Mouse (Mus musculus) forebrain, embryonic 13.5 days (tissue): ENCODE data around the gene Asnsd1. TPM values are rescaled to one million over a fixed set of nuclear protein-coding genes. Genes with fewer than 3 reads are reported as not detected.
A peak's percentile ranks its signal among the peaks of the same experiment; 100 is the strongest.
"Not testable (repeated sequence)": the region's sequence is repeated elsewhere in the genome, so short reads cannot be mapped to it uniquely, and the experiment has no call there.

Experiments used
- ATAC-seq: fragments of 200-750 bp; cut with Nextera tagmentation; 2 replicates; pipeline ENCODE4 v1.8.0; 2017
- H3K27ac ChIP-seq: fragments of 300-500 bp; sonication (generic); 2 replicates; pipeline ENCODE4 v1.5.1; 2015; ENCODE audit warnings: inconsistent platforms, mild to moderate bottlenecking, moderate library complexity
- H3K27me3 ChIP-seq: fragments of 300-500 bp; sonication (generic); 2 replicates; pipeline ENCODE4 v1.6.1; 2015; ENCODE audit warnings: mild to moderate bottlenecking, inconsistent platforms
- H3K36me3 ChIP-seq: fragments of 300-500 bp; sonication (generic); 2 replicates; pipeline ENCODE4 v1.6.1; 2015; ENCODE audit warnings: mild to moderate bottlenecking, inconsistent platforms; ENCODE audit not compliant: poor library complexity, severe bottlenecking
- H3K4me1 ChIP-seq: fragments of 300-500 bp; sonication (generic); 2 replicates; pipeline ENCODE4 v1.6.1; 2015; ENCODE audit warnings: inconsistent platforms
- H3K4me2 ChIP-seq: fragments of 300-500 bp; sonication (generic); 2 replicates; pipeline ENCODE4 v1.6.1; 2015; ENCODE audit warnings: inconsistent platforms, mild to moderate bottlenecking, moderate library complexity
- H3K4me3 ChIP-seq: fragments of 300-500 bp; sonication (generic); 2 replicates; pipeline ENCODE4 v1.5.1; 2015; ENCODE audit warnings: mild to moderate bottlenecking, inconsistent platforms
- H3K9ac ChIP-seq: fragments of 300-500 bp; sonication (generic); 2 replicates; pipeline ENCODE4 v1.6.1; 2015; ENCODE audit warnings: mild to moderate bottlenecking, inconsistent platforms
- H3K9me3 ChIP-seq: fragments of 300-500 bp; sonication (generic); replicated peaks from 2 replicates; pipeline ENCODE4 v1.6.1; 2016; ENCODE audit warnings: inconsistent platforms
- WGBS: fragments of 180-500 bp; shearing (Covaris S2); methylation state at CpG from one replicate; pipeline ENCODE4 v1.1.7; 2015; 5-methylcytosine and 5-hydroxymethylcytosine counted together
- polyA plus RNA-seq: library from polyadenylated mRNA; unstranded; fragments of >200 nt; fragmentation: Nextera tagmentation; extraction: Ambion mirVana; gene quantifications from 2 replicates; pipeline ENCODE4 v1.2.1, GENCODE M21; 2015

Asnsd1 gene
- 68.7 and 75.0 TPM in 2 replicates for polyA plus RNA-seq

DNA sequence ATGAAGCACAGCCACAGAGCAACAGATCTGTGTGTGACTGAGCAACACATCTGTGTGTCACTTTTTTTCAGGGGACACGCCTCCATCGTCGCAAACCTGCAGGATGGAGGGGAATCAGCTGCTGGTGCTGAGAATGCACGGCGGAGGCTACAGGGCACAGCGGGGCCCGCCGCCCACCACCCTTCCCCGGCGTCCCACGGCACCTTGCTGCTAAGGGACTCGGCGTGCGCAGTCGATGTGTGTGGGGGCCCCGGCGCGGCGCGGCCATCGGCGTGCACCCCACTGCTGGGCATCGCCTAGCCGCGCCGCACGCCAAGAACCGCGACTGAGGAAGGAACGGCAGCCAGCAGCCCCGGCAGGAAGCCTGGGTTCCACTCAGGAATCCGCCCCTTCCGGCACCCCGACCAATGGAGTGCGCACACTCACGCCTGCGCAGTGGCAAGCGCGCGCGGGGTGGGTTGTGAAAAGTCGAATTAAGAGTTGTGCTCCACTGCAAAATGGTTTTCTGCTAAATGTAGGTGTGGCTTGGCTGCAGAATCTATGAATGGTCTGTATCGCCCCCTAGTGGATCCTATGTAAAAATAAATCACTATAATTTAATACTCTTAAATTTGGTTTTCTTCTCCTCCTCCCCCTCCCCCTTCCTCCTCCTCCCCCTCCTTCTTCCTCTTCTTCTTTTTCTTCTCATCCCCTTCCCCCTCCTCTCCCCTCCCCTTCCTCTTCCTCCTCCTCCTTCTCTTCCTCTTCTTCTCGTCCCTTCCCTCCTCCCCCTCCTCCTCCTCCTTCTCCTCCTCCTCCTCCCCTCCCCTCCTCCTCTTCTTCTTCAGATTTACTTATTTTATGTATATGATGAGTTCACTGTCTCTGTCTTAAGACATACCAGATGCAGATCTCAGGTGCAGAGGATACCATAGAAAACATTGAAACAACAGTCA is at the start of gene Asnsd1, which contains the start of the genes Asdurf and Gm28551:
Asnsd1 (minus strand) TSS at position 426 of the 935 bp plus-strand sequence.
Asdurf (minus strand) TSS at position 293 of the 935 bp plus-strand sequence.
Gm28551 (minus strand) TSS at position 341 of the 935 bp plus-strand sequence.
- peak within 1 kb of the TSS; percentile 62 for H3K4me2 ChIP-seq
- no peaks in the 10 kb centered on the region for H3K9me3 ChIP-seq
- peaks cover 21% of the 10 kb centered on the region for H3K36me3 ChIP-seq
- H3K27ac ChIP-seq: peak within 1 kb of the TSS; percentile 83
- peaks cover 7% of the 10 kb centered on the region for H3K4me1 ChIP-seq
- peak within 1 kb of the TSS; percentile 77 for H3K4me3 ChIP-seq
- ATAC-seq: peak; percentile 100
- peak within 1 kb of the TSS; percentile 92 for H3K9ac ChIP-seq
- WGBS: 0% methylated on average over 43 of the region's 44 CpGs
- no peaks in the 10 kb centered on the region for H3K27me3 ChIP-seq

DNA sequence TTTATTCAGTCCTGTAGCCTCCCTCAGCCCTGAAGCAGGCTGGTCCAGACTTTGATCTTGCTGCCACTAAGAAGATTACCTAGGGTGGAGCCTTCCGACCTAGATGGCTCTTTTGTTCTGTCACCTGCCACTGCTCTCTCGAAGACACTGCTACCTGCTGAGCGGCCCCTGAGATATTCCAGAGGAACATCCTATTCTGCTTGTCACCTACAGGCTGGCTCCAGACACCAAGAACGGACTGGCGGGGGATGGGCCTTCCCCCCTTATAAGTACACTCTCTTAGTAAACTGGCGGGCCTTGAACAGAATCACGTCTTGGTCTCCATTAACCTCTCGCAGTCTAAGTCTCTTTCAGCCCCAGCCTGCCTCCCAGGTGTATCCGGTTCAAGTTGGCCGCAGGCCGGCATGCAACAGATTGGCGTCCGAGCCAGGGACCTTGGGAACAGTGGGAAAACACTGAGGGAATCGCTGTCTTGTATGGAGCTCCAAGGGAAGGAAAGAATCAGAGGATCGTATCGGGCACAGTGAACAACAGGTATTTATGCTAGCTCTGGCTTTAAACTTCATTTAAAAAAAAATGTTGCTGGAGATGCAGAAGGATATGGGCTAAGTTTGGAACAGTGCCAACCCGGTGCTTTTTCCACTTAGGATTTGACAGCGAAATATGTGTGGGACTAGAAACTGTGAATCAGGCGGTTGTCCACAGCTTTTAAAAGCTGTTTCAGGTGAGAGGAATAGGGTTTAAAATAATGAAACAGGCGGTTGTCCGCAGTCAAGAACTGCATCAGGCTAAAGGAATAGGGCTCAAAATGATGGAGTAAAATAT is 41.6 kb upstream of the Asnsd1 start:
- 34% methylated on average over 21 of the region's 21 CpGs for WGBS
- not testable (repeated sequence) for H3K27me3 ChIP-seq, H3K4me3 ChIP-seq, H3K9me3 ChIP-seq, H3K36me3 ChIP-seq, H3K27ac ChIP-seq, H3K9ac ChIP-seq, ATAC-seq, H3K4me1 ChIP-seq
- peak overlapping the region; percentile 31 for H3K4me2 ChIP-seq

DNA sequence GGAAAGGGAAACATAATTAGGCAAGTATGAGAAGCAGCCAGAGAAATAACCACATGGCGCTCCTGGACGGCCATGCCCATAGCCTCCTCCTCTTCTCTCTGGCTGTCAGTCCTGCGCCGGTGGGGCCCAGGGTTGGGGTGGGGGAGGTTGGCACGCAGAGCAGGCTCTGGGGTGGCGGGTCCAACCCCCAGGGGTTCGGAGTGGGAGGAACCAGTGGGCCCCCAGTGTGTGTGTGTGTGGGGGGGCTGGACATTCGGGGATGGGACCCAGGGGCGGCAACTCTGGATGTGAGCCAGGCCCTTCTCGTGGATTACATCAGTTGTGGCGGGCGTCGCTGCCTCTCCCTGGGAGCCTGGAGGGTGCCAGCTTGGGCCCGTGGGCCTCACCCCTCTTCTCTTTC is 36.2 kb upstream of the Asnsd1 start:
- Histone ChIP-seq H3K9ac (no peak overlapping the region), H3K4me1 (no peaks in the 10 kb centered on the region), H3K27ac (no peak overlapping the region), H3K4me3 (no peak overlapping the region), H3K27me3 (no peaks in the 10 kb centered on the region), H3K4me2 (no peak overlapping the region), H3K9me3 (peaks cover 8% of the 10 kb centered on the region; the same call in 1 of the 2 replicates), H3K36me3 (no peaks in the 10 kb centered on the region)
- no peak for ATAC-seq
- WGBS: 95% methylated on average over 14 of the region's 14 CpGs

DNA sequence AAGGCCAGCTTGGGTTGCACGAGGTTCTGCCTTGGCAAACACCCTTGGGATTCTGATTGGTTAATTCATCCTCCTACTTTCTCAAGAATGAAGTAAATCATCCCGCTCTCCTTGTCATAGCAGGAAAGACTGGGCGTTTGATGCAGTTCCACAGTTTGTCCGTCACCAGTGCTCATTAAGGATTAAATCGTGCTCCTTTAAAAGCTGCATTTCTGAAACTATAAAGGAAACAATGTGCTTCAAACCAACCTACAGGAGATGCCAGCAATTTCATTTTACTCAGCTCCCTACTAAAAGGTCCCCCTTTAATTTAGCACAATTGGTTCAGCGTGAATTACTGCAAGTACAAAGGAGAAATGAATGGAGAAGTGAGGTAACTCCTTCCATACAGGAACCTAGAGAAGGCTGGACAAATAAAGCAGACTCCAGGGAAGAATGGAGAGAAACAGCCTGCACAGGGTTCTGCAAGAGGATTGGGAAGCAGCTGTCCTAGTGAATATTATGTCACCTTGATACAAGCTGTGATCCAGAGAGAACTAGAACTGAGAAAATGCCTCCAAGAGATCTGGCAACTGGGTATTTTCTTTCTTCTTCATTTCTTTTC is 31.6 kb upstream of the Asnsd1 start:
- Histone ChIP-seq H3K4me3 (no peak overlapping the region), H3K27me3 (no peaks in the 10 kb centered on the region), H3K9me3 (peaks cover 5% of the 10 kb centered on the region; the same call in 1 of the 2 replicates), H3K4me2 (no peak overlapping the region), H3K36me3 (no peaks in the 10 kb centered on the region), H3K4me1 (no peaks in the 10 kb centered on the region), H3K27ac (no peak overlapping the region), H3K9ac (no peak overlapping the region)
- WGBS: 12% methylated on average over 6 of the region's 6 CpGs
- ATAC-seq: peak; percentile 80

DNA sequence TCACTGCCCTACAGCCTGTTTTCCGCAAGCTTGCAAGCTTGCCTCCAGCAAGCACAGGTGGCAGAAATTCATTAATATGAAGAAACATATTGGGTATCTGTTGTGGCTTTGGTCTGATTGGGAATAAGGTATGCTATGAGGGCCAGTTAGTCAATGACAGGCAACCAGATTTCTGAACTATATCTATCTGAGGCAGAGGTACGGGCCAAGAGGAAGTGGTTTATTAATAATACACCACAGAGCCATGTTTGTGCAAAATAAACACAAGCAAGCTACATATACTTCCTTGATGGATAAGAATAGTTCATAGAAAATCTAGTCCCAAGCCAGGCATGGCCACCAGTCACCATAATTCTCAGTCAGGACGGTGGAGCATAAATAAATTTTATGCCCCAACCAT is 25.2 kb upstream of the Asnsd1 start:
- H3K4me2 ChIP-seq: no peak overlapping the region
- no peaks in the 10 kb centered on the region for H3K4me1 ChIP-seq
- WGBS: 70% methylated on average over 3 of the region's 3 CpGs
- H3K36me3 ChIP-seq: no peaks in the 10 kb centered on the region
- H3K4me3 ChIP-seq: no peak overlapping the region
- no peak for ATAC-seq
- H3K27me3 ChIP-seq: no peaks in the 10 kb centered on the region
- H3K27ac ChIP-seq: no peak overlapping the region
- no peak overlapping the region for H3K9ac ChIP-seq
- H3K9me3 ChIP-seq: no peaks in the 10 kb centered on the region

DNA sequence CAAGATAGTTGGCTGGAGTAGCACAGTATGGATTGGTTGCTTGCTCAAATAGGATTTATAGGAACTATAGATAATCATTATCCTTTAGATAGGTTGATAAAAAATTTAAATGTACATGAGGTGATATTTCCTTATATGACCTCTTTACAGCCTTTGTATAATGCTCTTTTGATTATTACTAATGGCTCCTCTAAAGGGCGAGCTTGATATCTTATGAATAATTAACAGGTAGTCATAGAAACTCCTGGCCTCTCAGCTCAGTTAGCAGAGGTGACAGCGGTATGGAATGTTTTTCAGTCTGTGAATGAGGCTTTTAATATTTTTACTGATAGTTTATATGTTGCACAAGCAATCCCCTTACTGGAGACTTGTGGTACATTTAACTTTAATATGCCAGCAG is 23.4 kb upstream of the Asnsd1 start:
- H3K4me1 ChIP-seq, H3K4me2 ChIP-seq, H3K36me3 ChIP-seq, H3K9me3 ChIP-seq, H3K4me3 ChIP-seq, H3K9ac ChIP-seq, ATAC-seq, H3K27ac ChIP-seq, H3K27me3 ChIP-seq: not testable (repeated sequence)
- WGBS: 90% methylated on average over 2 of the region's 2 CpGs

DNA sequence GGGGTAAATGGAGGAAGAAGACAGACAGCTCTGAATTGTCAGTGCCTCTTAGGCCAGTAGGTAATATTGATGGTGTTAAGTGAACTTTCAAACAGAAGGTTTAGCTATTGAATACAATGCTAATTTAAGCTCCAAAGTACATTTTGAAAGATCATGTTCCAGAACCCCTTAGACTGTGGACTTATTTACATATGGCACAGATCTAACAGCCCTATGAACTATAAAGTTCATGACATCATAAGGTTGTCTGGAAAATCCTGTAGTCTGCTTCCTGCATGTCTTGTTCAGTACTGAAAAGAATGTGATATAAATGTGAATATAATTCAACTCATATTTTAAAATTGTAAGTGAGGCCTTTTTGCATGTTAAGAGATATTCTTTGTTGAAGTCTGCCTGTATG is 6.4 kb upstream of the Asnsd1 start:
- ATAC-seq: no peak
- H3K27me3 ChIP-seq: no peaks in the 10 kb centered on the region
- H3K4me2 ChIP-seq: no peak overlapping the region
- no peaks in the 10 kb centered on the region for H3K4me1 ChIP-seq
- no peaks in the 10 kb centered on the region for H3K9me3 ChIP-seq
- H3K36me3 ChIP-seq: no peaks in the 10 kb centered on the region
- H3K4me3 ChIP-seq: no peak overlapping the region
- H3K9ac ChIP-seq: no peak overlapping the region
- H3K27ac ChIP-seq: no peak overlapping the region

DNA sequence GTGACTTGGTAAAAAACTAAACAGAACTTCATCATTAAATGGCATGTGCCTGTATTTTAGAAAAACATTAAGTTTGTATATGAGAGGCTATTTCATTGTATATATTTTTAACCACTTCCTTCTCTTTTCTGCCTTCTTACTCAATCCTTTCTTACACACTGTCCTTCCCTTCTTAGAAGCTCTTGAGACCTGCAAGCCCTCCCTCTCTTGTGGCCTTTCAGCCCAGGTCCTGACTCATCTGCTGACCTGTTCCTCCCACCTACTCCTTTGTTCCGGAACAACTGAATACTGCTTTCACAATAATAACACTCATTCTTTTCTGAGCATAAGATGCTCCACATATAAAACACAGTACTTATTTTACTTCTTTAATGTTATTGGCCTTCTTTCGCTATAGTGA is 11.5 kb downstream of the Asnsd1 start:
- WGBS: over 99% methylated on average over 2 of the region's 2 CpGs
- H3K4me3 ChIP-seq: no peak overlapping the region

DNA sequence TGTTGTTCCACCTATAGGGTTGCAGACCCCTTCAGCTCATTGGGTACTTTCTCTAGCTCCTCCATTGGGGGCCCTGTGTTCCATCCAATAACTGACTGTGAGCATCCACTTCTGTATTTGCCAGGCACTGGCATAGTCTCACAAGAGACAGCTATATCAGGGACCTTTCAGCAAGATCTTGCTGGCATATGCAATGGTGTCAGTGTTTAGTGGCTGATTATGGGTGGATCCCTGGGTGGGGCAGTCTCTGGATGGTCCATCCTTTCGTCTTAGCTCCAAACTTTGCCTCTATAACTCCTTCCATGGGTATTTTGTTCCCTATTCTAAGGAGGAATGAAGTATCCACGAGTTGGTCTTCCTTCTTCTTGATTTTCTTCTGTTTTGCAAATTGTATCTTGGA is 15.1 kb downstream of the Asnsd1 start:
- not testable (repeated sequence) for H3K27me3 ChIP-seq, H3K4me2 ChIP-seq, H3K4me3 ChIP-seq, H3K9ac ChIP-seq, H3K27ac ChIP-seq, ATAC-seq, H3K4me1 ChIP-seq
- Histone ChIP-seq H3K36me3 (peaks cover 22% of the 10 kb centered on the region), H3K9me3 (peaks cover 13% of the 10 kb centered on the region; the same call in 1 of the 2 replicates)
- 68% methylated on average over 2 of the region's 2 CpGs for WGBS

More for the DNA sequence above, 11.5 kb downstream of the Asnsd1 start:
- ATAC-seq: no peak
- Histone ChIP-seq H3K27me3 (no peaks in the 10 kb centered on the region), H3K27ac (no peak overlapping the region), H3K9me3 (peaks cover 13% of the 10 kb centered on the region; the same call in 1 of the 2 replicates), H3K4me2 (no peak overlapping the region), H3K36me3 (peaks cover 51% of the 10 kb centered on the region), H3K9ac (no peak overlapping the region), H3K4me1 (no peaks in the 10 kb centered on the region)

DNA sequence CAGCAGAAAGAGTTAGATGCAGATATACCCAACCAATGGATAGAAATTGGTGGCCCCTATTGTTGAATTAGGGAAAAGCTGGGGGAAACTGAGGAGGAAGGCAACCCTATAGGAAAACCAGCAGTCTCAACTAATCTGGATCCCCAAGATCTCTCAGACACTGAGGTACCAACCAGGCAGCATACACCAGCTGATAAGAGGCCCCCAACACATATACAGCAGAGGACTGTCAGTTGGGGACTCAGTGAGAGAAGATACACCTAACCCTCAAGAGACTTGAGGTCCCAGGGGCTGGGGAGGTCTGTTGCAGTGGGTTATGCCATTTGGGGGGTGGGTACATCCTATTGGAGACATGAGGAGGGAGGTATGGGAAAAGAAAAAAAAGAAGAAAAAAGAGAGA is 17.1 kb downstream of the Asnsd1 start:
- Histone ChIP-seq H3K4me3 (no peak overlapping the region), H3K27ac (no peak overlapping the region), H3K9me3 (peaks cover 2% of the 10 kb centered on the region; the same call in 1 of the 2 replicates), H3K36me3 (peaks cover 3% of the 10 kb centered on the region), H3K4me1 (no peaks in the 10 kb centered on the region), H3K9ac (no peak overlapping the region), H3K27me3 (no peaks in the 10 kb centered on the region), H3K4me2 (no peak overlapping the region)
- ATAC-seq: no peak

DNA sequence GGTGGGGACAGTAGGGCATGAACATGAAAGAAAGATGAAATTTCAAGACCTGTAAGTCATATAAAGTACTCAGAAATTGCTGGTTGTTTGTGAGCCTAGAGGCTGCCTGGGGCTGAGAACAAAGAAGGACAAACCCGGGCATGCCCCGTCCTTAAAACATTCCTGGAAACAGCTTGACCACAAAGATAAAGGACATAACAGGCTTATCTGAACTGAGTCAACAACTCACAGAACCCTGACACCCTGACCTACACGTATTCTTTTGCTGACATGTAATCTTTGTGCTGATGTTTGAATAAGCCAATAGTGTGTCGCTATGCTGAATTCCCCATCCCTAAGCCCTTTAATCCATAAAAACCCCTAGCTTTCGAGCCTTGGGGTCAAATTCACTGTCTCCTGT is 19.0 kb downstream of the Asnsd1 start:
- ATAC-seq, H3K27me3 ChIP-seq, H3K27ac ChIP-seq, H3K36me3 ChIP-seq, H3K4me3 ChIP-seq, H3K9ac ChIP-seq, H3K9me3 ChIP-seq, H3K4me1 ChIP-seq, H3K4me2 ChIP-seq: not testable (repeated sequence)
- WGBS: 84% methylated on average over 5 of the region's 5 CpGs
